Mouse (Mus musculus): ENCODE data around the gene Frmpd4. TPM values are rescaled to one million over a fixed set of nuclear protein-coding genes. Genes with fewer than 3 reads are reported as not detected.

Gene Frmpd4
- polyA plus RNA-seq, 1 experiment from 2014 or later = not detected

GRCm38 (mm10) chrX:168122806-168123588, 454.0 kb downstream of the Frmpd4 start:
- H3K36me3 ChIP-seq (replicated peaks; ENCODE audit: insufficient read depth, low read length) = no peaks in the 10 kb centered on the region
- H3K27me3 ChIP-seq (ENCODE audit: insufficient read depth, low read length) = peaks cover 17% of the 10 kb centered on the region
- WGBS (ENCODE audit: insufficient replicate concordance) = 13% methylated on average over 31 of the region's 42 CpGs
- no peaks in the 10 kb centered on the region for H3K9me3 ChIP-seq (ENCODE audit: low read length)
- DNase-seq = no peak
- no peaks in the 10 kb centered on the region for H3K4me1 ChIP-seq (ENCODE audit: insufficient read depth)
- no peak overlapping the region for H3K4me3 ChIP-seq (ENCODE audit: low read depth, low read length)
- ATAC-seq = no peak
- no peak overlapping the region for H3K27ac ChIP-seq (ENCODE audit: low read depth)
- TF ChIP-seq CTCF (IDR thresholded peaks at IDR 0.05; ENCODE audit: low read depth) = no peak
- H3K9ac ChIP-seq (replicated peaks) = no peak overlapping the region
- no peak overlapping the region for H3K4me2 ChIP-seq (ENCODE audit: low read depth, low read length)

GRCm38 (mm10) chrX:168041589-168041988, 535.4 kb downstream of the Frmpd4 start:
- H3K9me3 ChIP-seq (ENCODE audit: low read length) = no peaks in the 10 kb centered on the region

GRCm38 (mm10) chrX:168020574-168021145, 556.4 kb downstream of the Frmpd4 start:
- no peak overlapping the region for H3K9ac ChIP-seq (replicated peaks)
- H3K4me2 ChIP-seq (ENCODE audit: low read depth, low read length) = no peak overlapping the region
- H3K4me3 ChIP-seq (ENCODE audit: low read depth, low read length) = no peak overlapping the region
- TF ChIP-seq CTCF (IDR thresholded peaks at IDR 0.05; ENCODE audit: low read depth) = no peak
- H3K27ac ChIP-seq (ENCODE audit: low read depth) = no peak overlapping the region
- no peaks in the 10 kb centered on the region for H3K36me3 ChIP-seq (replicated peaks; ENCODE audit: insufficient read depth, low read length)
- no peaks in the 10 kb centered on the region for H3K27me3 ChIP-seq (ENCODE audit: insufficient read depth, low read length)
- ATAC-seq = no peak
- no peak for DNase-seq
- no peaks in the 10 kb centered on the region for H3K9me3 ChIP-seq (ENCODE audit: low read length)
- no peaks in the 10 kb centered on the region for H3K4me1 ChIP-seq (ENCODE audit: insufficient read depth)
- WGBS (ENCODE audit: insufficient replicate concordance) = 65% methylated on average over 4 of the region's 4 CpGs

More at GRCm38 (mm10) chrX:168041589-168041988, 535.4 kb downstream of the Frmpd4 start:
- TF ChIP-seq EP300 (IDR thresholded peaks at IDR 0.05; ENCODE audit: low read depth) = no peak
- no peak for TF ChIP-seq CTCF (IDR thresholded peaks at IDR 0.05; ENCODE audit: low read depth)
- no peak overlapping the region for H3K9ac ChIP-seq (replicated peaks)
- DNase-seq (no peak), ATAC-seq (no peak)
- no peak overlapping the region for H3K27ac ChIP-seq (ENCODE audit: low read depth)
- H3K4me2 ChIP-seq (ENCODE audit: low read depth, low read length) = no peak overlapping the region
- H3K4me3 ChIP-seq (ENCODE audit: low read depth, low read length) = no peak overlapping the region
- H3K27me3 ChIP-seq (ENCODE audit: insufficient read depth, low read length) = no peaks in the 10 kb centered on the region
- H3K4me1 ChIP-seq (ENCODE audit: insufficient read depth) = no peaks in the 10 kb centered on the region
- H3K36me3 ChIP-seq (replicated peaks; ENCODE audit: insufficient read depth, low read length) = no peaks in the 10 kb centered on the region

- no peaks in the 10 kb centered on the region for H3K9me3 ChIP-seq (ENCODE audit: low read length)
- no peaks in the 10 kb centered on the region for H3K27me3 ChIP-seq (ENCODE audit: insufficient read depth, low read length)
- ATAC-seq (no peak), DNase-seq (no peak)
- TF ChIP-seq CTCF (IDR thresholded peaks at IDR 0.05; ENCODE audit: low read depth) (no peak), EP300 (IDR thresholded peaks at IDR 0.05; ENCODE audit: low read depth) (no peak)
- H3K36me3 ChIP-seq (replicated peaks; ENCODE audit: insufficient read depth, low read length) = no peaks in the 10 kb centered on the region
- no peaks in the 10 kb centered on the region for H3K4me1 ChIP-seq (ENCODE audit: insufficient read depth)
- H3K9ac ChIP-seq (replicated peaks) = no peak overlapping the region
- no peak overlapping the region for H3K4me3 ChIP-seq (ENCODE audit: low read depth, low read length)
- H3K4me2 ChIP-seq (ENCODE audit: low read depth, low read length) = no peak overlapping the region
- WGBS (ENCODE audit: insufficient replicate concordance) = 66% methylated on average over 3 of the region's 3 CpGs
- H3K27ac ChIP-seq (ENCODE audit: low read depth) = no peak overlapping the region
These were observed 559.2 kb downstream of the Frmpd4 start for GRCm38 (mm10) chrX:168017792-168018191.

GRCm38 (mm10) chrX:167984835-167985234, 592.2 kb downstream of the Frmpd4 start:
- Histone ChIP-seq H3K27ac (ENCODE audit: low read depth) (no peak overlapping the region), H3K27me3 (ENCODE audit: insufficient read depth, low read length) (no peaks in the 10 kb centered on the region; the same call in 1 of the 2 replicates), H3K4me3 (ENCODE audit: low read depth, low read length) (no peak overlapping the region), H3K36me3 (replicated peaks; ENCODE audit: insufficient read depth, low read length) (no peaks in the 10 kb centered on the region), H3K9ac (replicated peaks) (no peak overlapping the region), H3K4me1 (ENCODE audit: insufficient read depth) (no peaks in the 10 kb centered on the region), H3K4me2 (ENCODE audit: low read depth, low read length) (no peak overlapping the region), H3K9me3 (ENCODE audit: low read length) (no peaks in the 10 kb centered on the region)
- TF ChIP-seq CTCF (IDR thresholded peaks at IDR 0.05; ENCODE audit: low read depth) = no peak
- TF ChIP-seq EP300 (IDR thresholded peaks at IDR 0.05; ENCODE audit: low read depth) = no peak
- no peak for DNase-seq
- ATAC-seq = no peak

- Histone ChIP-seq H3K4me3 (ENCODE audit: low read depth, low read length) (no peak overlapping the region), H3K9me3 (ENCODE audit: low read length) (no peaks in the 10 kb centered on the region), H3K36me3 (replicated peaks; ENCODE audit: insufficient read depth, low read length) (no peaks in the 10 kb centered on the region), H3K4me1 (ENCODE audit: insufficient read depth) (no peaks in the 10 kb centered on the region), H3K27ac (ENCODE audit: low read depth) (no peak overlapping the region), H3K4me2 (ENCODE audit: low read depth, low read length) (no peak overlapping the region), H3K9ac (replicated peaks) (no peak overlapping the region), H3K27me3 (ENCODE audit: insufficient read depth, low read length) (no peaks in the 10 kb centered on the region)
- ATAC-seq (no peak), DNase-seq (no peak)
- 66% methylated on average over 2 of the region's 2 CpGs for WGBS (ENCODE audit: insufficient replicate concordance)
- TF ChIP-seq CTCF (IDR thresholded peaks at IDR 0.05; ENCODE audit: low read depth) (no peak), EP300 (IDR thresholded peaks at IDR 0.05; ENCODE audit: low read depth) (no peak)
These were observed 625.8 kb downstream of the Frmpd4 start for GRCm38 (mm10) chrX:167951207-167951606.
